Mouse (Mus musculus) embryonic facial prominence, embryonic 15.5 days (tissue): ENCODE measurements at regions not wholly inside any gene's neighbourhood (a gene's known extent, or its start where the extent isn't known, plus 50 kb on each side); places are given as distances from the start of the nearest gene placed in this dataset.

Experiments used
- ATAC-seq: fragments of 200-750 bp; cut with Nextera tagmentation; 2 replicates; pipeline ENCODE4 v1.8.0; 2017; ENCODE audit warnings: low read depth, moderate TSS enrichment; ENCODE audit not compliant: insufficient number of reproducible peaks, low FRiP score, low TSS enrichment
- H3K27ac ChIP-seq: fragments of 300-500 bp; sonication (generic); replicated peaks from 2 replicates; pipeline ENCODE4 v1.5.1; 2015; ENCODE audit warnings: mild to moderate bottlenecking, inconsistent platforms
- H3K27me3 ChIP-seq: fragments of 300-500 bp; sonication (generic); 2 replicates; pipeline ENCODE4 v1.6.1; 2015; ENCODE audit warnings: inconsistent platforms
- H3K36me3 ChIP-seq: fragments of 300-500 bp; sonication (generic); 2 replicates; pipeline ENCODE4 v1.6.1; 2015; ENCODE audit warnings: mild to moderate bottlenecking, inconsistent platforms
- H3K4me1 ChIP-seq: fragments of 300-500 bp; sonication (generic); 2 replicates; pipeline ENCODE4 v1.6.1; 2015; ENCODE audit warnings: inconsistent platforms
- H3K4me2 ChIP-seq: fragments of 300-500 bp; sonication (generic); replicated peaks from 2 replicates; pipeline ENCODE4 v1.6.1; 2015; ENCODE audit warnings: mild to moderate bottlenecking, inconsistent platforms
- H3K4me3 ChIP-seq: fragments of 300-500 bp; sonication (generic); replicated peaks from 2 replicates; pipeline ENCODE4 v1.5.1; 2015; ENCODE audit warnings: mild to moderate bottlenecking, inconsistent platforms
- H3K9ac ChIP-seq: fragments of 300-500 bp; sonication (generic); 2 replicates; pipeline ENCODE4 v1.6.1; 2015; ENCODE audit warnings: inconsistent platforms
- H3K9me3 ChIP-seq: fragments of 300-500 bp; sonication (generic); replicated peaks from 2 replicates; pipeline ENCODE4 v1.6.1; 2016; ENCODE audit warnings: inconsistent platforms
- WGBS: fragments of 180-500 bp; shearing (Covaris S2); methylation state at CpG from one replicate; pipeline ENCODE4 v1.1.7; 2015; 5-methylcytosine and 5-hydroxymethylcytosine counted together

DNA sequence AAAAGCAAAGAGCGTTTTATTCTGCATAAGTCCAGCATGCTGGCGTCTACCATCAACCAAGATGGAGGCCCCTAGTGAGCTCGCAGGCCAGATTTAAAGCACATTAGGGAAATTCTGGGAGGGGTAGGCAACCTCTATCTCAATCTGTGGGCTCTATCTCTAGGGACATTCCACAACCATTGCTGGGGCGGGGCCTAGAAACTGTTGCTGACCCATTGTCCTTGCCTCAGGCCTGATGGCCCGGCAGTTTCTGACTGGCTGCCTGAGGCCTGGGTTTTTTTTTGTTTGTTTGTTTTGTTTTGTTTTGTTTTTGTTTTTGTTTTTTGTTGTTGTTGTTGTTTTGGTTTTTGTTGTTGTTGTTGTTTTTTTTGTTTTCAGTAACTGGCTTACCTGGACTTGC lies 81.4 kb downstream of the Gm10260 start:
- Histone ChIP-seq H3K4me2 (no peak overlapping the region), H3K36me3 (no peaks in the 10 kb centered on the region), H3K4me1 (peaks cover 11% of the 10 kb centered on the region), H3K9me3 (no peaks in the 10 kb centered on the region), H3K4me3 (no peak overlapping the region), H3K27ac (no peak overlapping the region), H3K9ac (no peak overlapping the region), H3K27me3 (no peaks in the 10 kb centered on the region)
- no peak for ATAC-seq
- 85% methylated on average over 5 of the region's 5 CpGs for WGBS

DNA sequence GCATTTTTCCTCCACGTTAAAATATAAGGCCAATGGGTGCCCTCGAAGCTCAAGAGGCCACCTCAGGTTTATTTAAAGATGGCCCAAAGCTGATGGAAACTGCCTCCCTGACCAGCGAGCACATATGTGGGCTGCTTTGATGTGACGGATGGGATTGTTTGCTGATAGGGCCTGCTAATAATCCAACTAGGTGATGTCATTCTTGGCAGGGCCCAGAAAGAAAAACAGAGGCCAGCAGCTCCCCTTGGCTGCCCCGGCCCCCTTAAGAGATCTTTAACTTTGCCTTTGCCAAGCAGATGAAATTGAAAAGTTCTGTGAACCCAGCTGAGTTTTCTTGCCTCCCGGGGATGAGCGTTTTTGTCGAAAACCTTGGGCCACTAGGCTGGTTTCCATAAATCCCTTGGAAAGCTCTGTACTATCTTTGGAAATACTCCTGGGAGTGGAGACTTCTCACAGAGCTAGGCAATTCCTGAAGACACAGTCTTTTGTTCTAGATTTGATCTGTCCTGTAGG lies 83.8 kb downstream of the Gm10260 start:
- Histone ChIP-seq H3K4me3 (no peak overlapping the region), H3K27ac (0 out of 2 replicates have a peak overlapping the region, but pooled peaks have one; percentile 22), H3K36me3 (no peaks in the 10 kb centered on the region), H3K4me1 (peaks cover 5% of the 10 kb centered on the region), H3K4me2 (no peak overlapping the region), H3K9ac (no peak overlapping the region), H3K27me3 (no peaks in the 10 kb centered on the region), H3K9me3 (no peaks in the 10 kb centered on the region)
- ATAC-seq: no peak; the same call in 1 of the 2 replicates
- 49% methylated on average over 8 of the region's 8 CpGs for WGBS

DNA sequence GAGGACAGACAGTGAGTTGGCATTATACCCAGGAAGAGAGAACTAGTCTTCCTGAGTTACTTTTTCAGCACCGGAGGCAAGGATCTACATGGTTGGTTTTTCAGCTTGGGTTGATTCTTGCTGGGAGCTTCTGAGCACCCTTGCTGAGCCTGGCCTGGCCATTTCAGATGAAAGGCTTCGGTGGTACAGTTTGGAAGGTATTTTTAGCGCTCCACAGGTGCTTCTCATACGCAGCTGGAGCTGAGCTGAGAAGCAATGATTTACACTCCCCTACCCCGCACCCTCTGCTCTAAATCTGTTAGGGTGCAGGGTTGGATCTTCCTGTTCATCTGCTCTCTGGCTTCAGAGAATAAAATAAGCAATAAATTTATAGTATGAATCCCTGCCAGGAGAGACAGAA lies 87.3 kb downstream of the Gm10260 start:
- Histone ChIP-seq H3K36me3 (no peaks in the 10 kb centered on the region), H3K9ac (no peak overlapping the region), H3K4me1 (peaks cover 23% of the 10 kb centered on the region), H3K27ac (no peak overlapping the region), H3K4me3 (no peak overlapping the region), H3K9me3 (no peaks in the 10 kb centered on the region), H3K27me3 (no peaks in the 10 kb centered on the region), H3K4me2 (no peak overlapping the region)
- WGBS: 84% methylated on average over 5 of the region's 5 CpGs
- ATAC-seq: no peak

DNA sequence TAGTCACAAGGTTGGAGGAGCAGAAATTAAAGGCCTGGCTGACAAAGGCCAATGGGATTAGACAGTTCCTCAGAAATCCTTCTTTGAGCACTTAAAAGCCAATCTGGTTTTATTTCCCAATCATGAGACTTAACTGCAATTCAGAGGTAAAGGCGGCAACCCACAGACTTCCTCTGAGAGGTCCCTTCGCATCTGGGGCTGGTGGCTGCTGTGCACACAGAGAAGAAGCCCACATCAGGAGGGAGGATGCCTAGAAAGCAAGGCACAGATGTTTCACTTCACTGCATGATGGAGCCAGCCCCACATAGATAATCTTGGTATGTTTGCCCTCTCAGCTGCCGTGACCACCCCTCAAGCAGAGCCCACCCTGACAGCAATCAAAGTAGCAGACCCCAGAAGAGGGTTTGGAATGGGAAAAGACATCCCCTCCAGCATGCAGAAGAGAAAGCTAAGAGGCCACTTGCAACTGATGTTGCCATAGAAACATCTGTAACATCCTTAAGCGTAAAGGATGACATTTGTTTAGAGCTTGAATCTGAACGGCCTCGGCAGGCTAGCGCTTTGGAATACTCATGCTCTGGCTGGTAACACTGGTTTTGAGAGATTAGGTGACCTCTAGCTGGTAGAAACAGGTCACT lies 88.3 kb downstream of the Gm10260 start:
- WGBS: 44% methylated on average over 7 of the region's 7 CpGs
- H3K4me1 ChIP-seq: peaks cover 25% of the 10 kb centered on the region
- H3K9ac ChIP-seq: no peak overlapping the region
- H3K36me3 ChIP-seq: no peaks in the 10 kb centered on the region
- no peak overlapping the region for H3K4me3 ChIP-seq
- no peak overlapping the region for H3K4me2 ChIP-seq
- no peaks in the 10 kb centered on the region for H3K9me3 ChIP-seq
- H3K27ac ChIP-seq: no peak overlapping the region
- no peak for ATAC-seq
- H3K27me3 ChIP-seq: no peaks in the 10 kb centered on the region

DNA sequence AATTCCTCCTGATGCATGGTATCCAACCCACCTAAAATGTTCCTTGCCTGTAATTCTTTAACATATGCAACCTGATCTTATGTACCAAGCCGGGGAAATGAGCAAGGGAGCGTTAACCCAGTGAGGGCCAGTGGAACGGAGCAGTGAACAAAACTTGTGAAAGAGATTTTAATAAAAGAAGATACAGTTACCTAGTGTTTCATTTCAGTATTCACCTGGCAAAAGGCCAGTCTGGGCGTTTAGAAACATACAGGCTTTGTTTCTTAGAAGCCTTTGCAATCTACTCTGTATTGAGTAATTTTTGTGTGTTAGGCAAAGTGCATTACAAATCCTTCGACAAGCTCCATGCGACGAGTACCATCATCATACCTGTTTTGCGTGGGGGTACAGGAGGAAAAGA lies 91.1 kb downstream of the Gm10260 start:
- no peaks in the 10 kb centered on the region for H3K27me3 ChIP-seq
- H3K9ac ChIP-seq: no peak overlapping the region
- H3K4me3 ChIP-seq: no peak overlapping the region
- WGBS: 52% methylated on average over 8 of the region's 8 CpGs
- 0 out of 2 replicates have a peak, but pooled peaks have one; percentile 34 for ATAC-seq
- peaks cover 25% of the 10 kb centered on the region for H3K4me1 ChIP-seq
- no peaks in the 10 kb centered on the region for H3K36me3 ChIP-seq
- no peak overlapping the region for H3K4me2 ChIP-seq
- no peaks in the 10 kb centered on the region for H3K9me3 ChIP-seq
- H3K27ac ChIP-seq: peak overlapping the region; percentile 44

DNA sequence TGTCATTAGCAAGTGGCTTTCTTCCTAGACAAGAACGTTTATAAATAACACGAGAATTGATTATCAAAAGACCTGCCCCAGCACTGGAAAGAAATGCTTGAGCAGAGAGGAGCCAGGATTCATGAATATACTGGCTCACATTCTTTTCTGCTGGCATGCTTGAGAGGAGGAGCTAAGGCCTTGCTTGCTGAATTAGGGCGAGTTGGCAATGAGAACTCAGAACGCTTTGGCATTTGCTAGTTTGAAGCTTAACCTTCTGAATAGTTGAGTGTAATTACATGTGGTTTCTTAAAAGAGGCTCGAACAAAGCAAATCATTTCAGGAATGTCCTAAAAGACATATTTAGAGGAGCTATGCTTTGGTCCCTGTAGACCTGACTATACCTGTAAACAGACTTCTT lies 91.5 kb downstream of the Gm10260 start:
- no peaks in the 10 kb centered on the region for H3K27me3 ChIP-seq
- H3K9me3 ChIP-seq: no peaks in the 10 kb centered on the region
- no peak overlapping the region for H3K4me2 ChIP-seq
- H3K36me3 ChIP-seq: no peaks in the 10 kb centered on the region
- H3K27ac ChIP-seq: peak overlapping the region; percentile 44
- 24% methylated on average over 5 of the region's 5 CpGs for WGBS
- 0 out of 2 replicates have a peak, but pooled peaks have one; percentile 11 for ATAC-seq
- H3K4me1 ChIP-seq: peaks cover 25% of the 10 kb centered on the region
- no peak overlapping the region for H3K9ac ChIP-seq
- no peak overlapping the region for H3K4me3 ChIP-seq

DNA sequence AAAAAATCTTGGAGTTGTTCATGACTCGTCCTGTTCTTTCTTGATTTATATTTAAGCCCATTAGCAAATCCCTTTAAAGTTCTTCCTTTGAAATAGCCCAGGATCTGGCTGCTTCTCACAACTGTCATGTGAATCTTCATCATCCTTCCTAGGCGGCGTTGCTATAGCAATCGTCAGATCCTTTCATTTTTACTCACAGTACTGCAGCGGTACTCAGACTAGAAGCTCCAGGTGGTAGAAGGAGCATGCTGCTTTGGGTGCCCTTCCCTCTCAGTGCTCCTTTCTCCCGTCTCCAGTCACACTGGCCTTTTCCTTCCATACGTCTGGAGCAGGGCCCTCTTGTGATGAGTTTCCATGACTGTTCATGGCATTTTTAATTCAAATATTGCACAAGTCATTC lies 93.1 kb downstream of the Gm10260 start:
- H3K27ac ChIP-seq: no peak overlapping the region
- no peaks in the 10 kb centered on the region for H3K36me3 ChIP-seq
- H3K9me3 ChIP-seq: no peaks in the 10 kb centered on the region
- H3K27me3 ChIP-seq: no peaks in the 10 kb centered on the region
- H3K4me3 ChIP-seq: no peak overlapping the region
- no peak overlapping the region for H3K4me2 ChIP-seq
- H3K4me1 ChIP-seq: peaks cover 35% of the 10 kb centered on the region
- no peak overlapping the region for H3K9ac ChIP-seq
- no peak for ATAC-seq
- 78% methylated on average over 7 of the region's 7 CpGs for WGBS

DNA sequence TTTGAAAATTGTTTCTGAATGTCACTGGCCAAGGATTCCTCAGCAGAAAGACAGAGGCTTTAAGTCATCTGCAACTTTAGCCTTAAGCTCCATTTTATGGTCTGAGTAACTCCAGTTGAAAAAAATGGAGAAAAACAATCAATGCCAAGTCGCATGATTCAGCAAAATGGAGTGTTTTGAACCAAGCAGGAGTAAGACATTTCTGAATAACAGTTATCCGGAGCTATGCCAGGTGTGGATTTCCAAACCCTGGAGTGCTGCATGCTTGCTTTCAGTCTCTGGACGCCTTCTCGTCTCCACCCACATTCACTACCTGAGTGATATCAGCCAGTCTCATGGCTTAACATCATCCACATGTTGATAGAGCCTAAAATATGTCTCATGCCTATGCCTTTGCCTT lies 93.7 kb downstream of the Gm10260 start:
- 75% methylated on average over 4 of the region's 4 CpGs for WGBS
- H3K9me3 ChIP-seq: no peaks in the 10 kb centered on the region
- no peak overlapping the region for H3K4me3 ChIP-seq
- H3K27me3 ChIP-seq: no peaks in the 10 kb centered on the region
- ATAC-seq: no peak
- H3K4me2 ChIP-seq: no peak overlapping the region
- no peak overlapping the region for H3K9ac ChIP-seq
- H3K4me1 ChIP-seq: peaks cover 32% of the 10 kb centered on the region
- H3K36me3 ChIP-seq: no peaks in the 10 kb centered on the region
- H3K27ac ChIP-seq: no peak overlapping the region

DNA sequence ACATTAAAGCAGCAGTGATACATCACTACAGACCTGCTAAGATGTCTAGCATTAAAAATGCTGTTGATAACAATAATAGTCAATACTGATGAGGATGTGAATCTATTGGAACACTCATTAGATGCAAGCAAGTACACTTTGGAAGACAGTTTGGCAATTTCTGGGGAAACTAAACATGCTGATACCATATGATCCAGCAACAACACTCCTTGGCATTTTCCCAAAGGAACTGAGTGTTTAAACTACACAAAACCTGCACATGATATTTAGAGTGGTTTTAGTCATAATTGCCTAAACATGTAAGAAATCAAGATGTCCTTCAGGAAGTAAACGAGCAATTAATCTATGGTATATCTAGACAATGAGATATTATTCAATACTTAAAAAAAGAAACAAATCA lies 95.2 kb downstream of the Gm10260 start:
- Histone ChIP-seq H3K9me3 (no peaks in the 10 kb centered on the region), H3K4me2 (no peak overlapping the region), H3K9ac (no peak overlapping the region), H3K36me3 (no peaks in the 10 kb centered on the region), H3K27ac (no peak overlapping the region), H3K4me3 (no peak overlapping the region), H3K27me3 (no peaks in the 10 kb centered on the region), H3K4me1 (peaks cover 29% of the 10 kb centered on the region)
- 61% methylated on average over 1 of the region's 1 CpGs for WGBS
- no peak for ATAC-seq

DNA sequence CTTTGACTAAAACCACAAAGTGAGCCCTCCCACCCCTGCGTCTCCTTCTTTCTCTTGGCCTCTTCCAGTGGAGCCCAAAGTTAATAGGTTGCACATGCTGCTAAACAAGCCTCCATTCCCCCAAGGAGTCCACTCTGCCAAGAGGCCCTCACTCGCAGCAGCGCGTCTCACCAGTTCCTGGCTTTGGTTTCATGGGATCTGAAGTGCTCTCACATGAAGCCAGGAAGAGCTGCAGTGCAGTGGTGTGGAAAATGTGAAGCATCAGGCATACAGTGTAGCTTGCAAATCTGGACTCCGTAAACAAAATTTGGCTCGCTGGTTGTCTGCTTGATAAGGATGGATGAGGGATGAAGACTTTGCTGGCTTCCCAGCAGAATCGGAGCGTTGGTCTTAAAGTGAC lies 97.7 kb downstream of the Gm10260 start:
- peak; percentile 91 for ATAC-seq
- H3K4me2 ChIP-seq: no peak overlapping the region
- 29% methylated on average over 8 of the region's 8 CpGs for WGBS
- H3K4me1 ChIP-seq: 0 out of 2 replicates have a peak, but pooled peaks cover 10% of the 10 kb centered on the region
- H3K27ac ChIP-seq: peak overlapping the region; percentile 82
- no peaks in the 10 kb centered on the region for H3K36me3 ChIP-seq
- no peak overlapping the region for H3K9ac ChIP-seq
- H3K9me3 ChIP-seq: no peaks in the 10 kb centered on the region
- H3K4me3 ChIP-seq: no peak overlapping the region
- no peaks in the 10 kb centered on the region for H3K27me3 ChIP-seq

DNA sequence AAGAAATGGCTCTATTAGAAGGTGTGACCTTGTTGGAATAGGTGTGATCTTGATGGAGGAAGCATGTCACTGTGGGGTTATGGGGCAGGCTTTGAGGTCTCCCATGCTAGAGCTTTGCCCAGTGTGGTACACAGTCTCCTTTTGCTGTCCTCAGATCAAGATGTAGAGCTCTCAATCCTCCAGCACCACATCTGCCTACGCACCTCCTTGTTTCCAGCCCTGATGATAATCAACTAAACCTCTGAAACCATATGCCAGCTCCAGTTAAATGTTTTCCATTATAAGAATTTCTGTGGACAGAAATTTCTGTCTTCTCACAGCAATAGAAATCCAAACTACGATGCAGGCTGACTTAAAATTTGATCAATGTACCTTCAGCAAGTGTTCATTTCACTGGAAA lies 103.8 kb downstream of the Gm10260 start:
- ATAC-seq: no peak
- H3K4me2 ChIP-seq: no peak overlapping the region
- no peak overlapping the region for H3K4me3 ChIP-seq
- no peaks in the 10 kb centered on the region for H3K27me3 ChIP-seq
- H3K36me3 ChIP-seq: no peaks in the 10 kb centered on the region
- no peaks in the 10 kb centered on the region for H3K9me3 ChIP-seq
- no peak overlapping the region for H3K9ac ChIP-seq
- no peaks in the 10 kb centered on the region for H3K4me1 ChIP-seq
- H3K27ac ChIP-seq: no peak overlapping the region
- 72% methylated on average over 2 of the region's 2 CpGs for WGBS

DNA sequence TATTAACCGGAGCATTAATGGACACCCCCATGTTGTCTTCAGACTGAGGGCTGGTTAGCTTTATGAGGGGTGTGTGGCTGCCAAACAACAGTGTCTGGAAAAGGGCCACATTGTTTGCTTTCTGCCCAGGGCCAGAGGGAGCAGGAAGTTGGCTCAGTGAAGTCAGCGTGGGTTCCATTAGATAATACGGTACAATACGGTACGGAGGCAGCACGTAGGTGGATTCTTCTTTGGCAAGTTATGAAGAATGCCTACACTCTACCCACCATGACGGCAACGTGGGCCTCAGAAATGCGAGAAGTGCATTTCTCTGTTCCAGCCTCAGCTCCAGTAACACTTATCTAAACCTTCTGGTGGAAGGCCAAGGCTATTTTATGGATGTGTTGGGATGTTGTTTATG lies 108.2 kb downstream of the Gm10260 start:
- H3K27me3 ChIP-seq: no peaks in the 10 kb centered on the region
- no peaks in the 10 kb centered on the region for H3K9me3 ChIP-seq
- no peak overlapping the region for H3K4me3 ChIP-seq
- H3K9ac ChIP-seq: no peak overlapping the region
- no peak overlapping the region for H3K27ac ChIP-seq
- H3K4me2 ChIP-seq: no peak overlapping the region
- ATAC-seq: no peak
- H3K4me1 ChIP-seq: peaks cover 3% of the 10 kb centered on the region; the same call in 1 of the 2 replicates
- 78% methylated on average over 9 of the region's 9 CpGs for WGBS
- H3K36me3 ChIP-seq: no peaks in the 10 kb centered on the region
